Mouse (Mus musculus): Measurements from ENCODE around the gene Ccdc162.

GRCm38 (mm10) chr10:41558401-41558800 lies 158.0 kb downstream of the Ccdc162 start:
- TF ChIP-seq CTCF (IDR thresholded peaks at IDR 0.05; ENCODE audit: low read depth, low read length) (no peak), GATA1 (IDR thresholded peaks at IDR 0.05; ENCODE audit: borderline replicate concordance, low read length) (no peak), POLR2AphosphoS5 (IDR thresholded peaks at IDR 0.05; ENCODE audit: insufficient replicate concordance, low read depth, low read length) (no peak), TAL1 (conservative IDR thresholded peaks at IDR 0.05; ENCODE audit: low read depth, low read length) (no peak), GATA2 (IDR thresholded peaks at IDR 0.05; ENCODE audit: borderline replicate concordance, low read depth, low read length) (no peak)
